Mouse (Mus musculus): Measurements from ENCODE around the gene Rlf. TPM values are rescaled to one million over a fixed set of nuclear protein-coding genes. Genes with fewer than 3 reads are reported as not detected.
"Not testable (repeated sequence)": the region's sequence is repeated elsewhere in the genome, so short reads cannot be mapped to it uniquely, and the experiment has no call there.

Gene Rlf
- polyA plus RNA-seq, 1 experiment from 2014 or later = 20.7 TPM

GRCm38 (mm10) chr4:121192306-121192705 lies 22.6 kb downstream of the Rlf start:
- 91% methylated on average over 2 of the region's 2 CpGs for WGBS
- H3K9ac ChIP-seq (ENCODE audit: low read length) = no peak overlapping the region
- H3K4me2 ChIP-seq (ENCODE audit: low read length) = no peak overlapping the region
- H3K27ac ChIP-seq (ENCODE audit: low read depth) = no peak overlapping the region
- ATAC-seq (replicated peaks; ENCODE audit: low FRiP score, low TSS enrichment, low read depth) = no peak
- no peaks in the 10 kb centered on the region for H3K9me3 ChIP-seq (ENCODE audit: control insufficient read depth, low read length)
- DNase-seq (ENCODE audit: low spot score) = no peak
- H3K36me3 ChIP-seq (ENCODE audit: control insufficient read depth, insufficient read depth, low read length) = peaks cover 27% of the 10 kb centered on the region
- H3K4me1 ChIP-seq (replicated peaks; ENCODE audit: control insufficient read depth, insufficient read depth, low read length) = no peaks in the 10 kb centered on the region
- no peaks in the 10 kb centered on the region for H3K27me3 ChIP-seq (replicated peaks; ENCODE audit: control insufficient read depth, insufficient read depth, low read length)
- no peak overlapping the region for H3K4me3 ChIP-seq (ENCODE audit: low read depth, low read length)

GRCm38 (mm10) chr4:121189341-121189740 lies 25.5 kb downstream of the Rlf start:
- Histone ChIP-seq H3K4me1 (replicated peaks; ENCODE audit: control insufficient read depth, insufficient read depth, low read length) (no peaks in the 10 kb centered on the region), H3K36me3 (ENCODE audit: control insufficient read depth, insufficient read depth, low read length) (peaks cover 50% of the 10 kb centered on the region), H3K4me2 (ENCODE audit: low read length) (no peak overlapping the region), H3K4me3 (ENCODE audit: low read depth, low read length) (no peak overlapping the region), H3K9ac (ENCODE audit: low read length) (no peak overlapping the region), H3K9me3 (ENCODE audit: control insufficient read depth, low read length) (no peaks in the 10 kb centered on the region), H3K27ac (ENCODE audit: low read depth) (no peak overlapping the region), H3K27me3 (replicated peaks; ENCODE audit: control insufficient read depth, insufficient read depth, low read length) (no peaks in the 10 kb centered on the region)
- ATAC-seq (replicated peaks; ENCODE audit: low FRiP score, low TSS enrichment, low read depth) (no peak), DNase-seq (ENCODE audit: low spot score) (no peak)
- WGBS = 83% methylated on average over 3 of the region's 3 CpGs

- H3K4me1 ChIP-seq (replicated peaks; ENCODE audit: control insufficient read depth, insufficient read depth, low read length) = no peaks in the 10 kb centered on the region
- H3K4me2 ChIP-seq (ENCODE audit: low read length) = no peak overlapping the region
- H3K36me3 ChIP-seq (ENCODE audit: control insufficient read depth, insufficient read depth, low read length) = peaks cover 56% of the 10 kb centered on the region
- 93% methylated on average over 3 of the region's 3 CpGs for WGBS
- ATAC-seq (replicated peaks; ENCODE audit: low FRiP score, low TSS enrichment, low read depth) = no peak
- no peak for DNase-seq (ENCODE audit: low spot score)
- no peaks in the 10 kb centered on the region for H3K9me3 ChIP-seq (ENCODE audit: control insufficient read depth, low read length)
- H3K27ac ChIP-seq (ENCODE audit: low read depth) = no peak overlapping the region
- no peak overlapping the region for H3K4me3 ChIP-seq (ENCODE audit: low read depth, low read length)
- no peaks in the 10 kb centered on the region for H3K27me3 ChIP-seq (replicated peaks; ENCODE audit: control insufficient read depth, insufficient read depth, low read length)
- H3K9ac ChIP-seq (ENCODE audit: low read length) = no peak overlapping the region
These were observed 35.2 kb downstream of the Rlf start for GRCm38 (mm10) chr4:121179669-121180068.

GRCm38 (mm10) chr4:121167656-121168055 lies 47.2 kb downstream of the Rlf start:
- H3K4me3 ChIP-seq (ENCODE audit: low read depth, low read length) = no peak overlapping the region
- DNase-seq (ENCODE audit: low spot score) (no peak), ATAC-seq (replicated peaks; ENCODE audit: low FRiP score, low TSS enrichment, low read depth) (no peak)
- H3K36me3 ChIP-seq (ENCODE audit: control insufficient read depth, insufficient read depth, low read length) = peaks cover 68% of the 10 kb centered on the region
- no peak overlapping the region for H3K4me2 ChIP-seq (ENCODE audit: low read length)
- H3K27me3 ChIP-seq (replicated peaks; ENCODE audit: control insufficient read depth, insufficient read depth, low read length) = no peaks in the 10 kb centered on the region
- no peak overlapping the region for H3K27ac ChIP-seq (ENCODE audit: low read depth)
- H3K9ac ChIP-seq (ENCODE audit: low read length) = no peak overlapping the region
- H3K9me3 ChIP-seq (ENCODE audit: control insufficient read depth, low read length) = peaks cover 2% of the 10 kb centered on the region; the same call in 1 of the 2 replicates
- H3K4me1 ChIP-seq (replicated peaks; ENCODE audit: control insufficient read depth, insufficient read depth, low read length) = no peaks in the 10 kb centered on the region
- WGBS = 98% methylated on average over 2 of the region's 2 CpGs

- not testable (repeated sequence) for H3K4me2 ChIP-seq (ENCODE audit: low read length); H3K9ac ChIP-seq (ENCODE audit: low read length); H3K4me1 ChIP-seq (replicated peaks; ENCODE audit: control insufficient read depth, insufficient read depth, low read length); DNase-seq (ENCODE audit: low spot score); H3K4me3 ChIP-seq (ENCODE audit: low read depth, low read length); H3K27me3 ChIP-seq (replicated peaks; ENCODE audit: control insufficient read depth, insufficient read depth, low read length); H3K9me3 ChIP-seq (ENCODE audit: control insufficient read depth, low read length); H3K27ac ChIP-seq (ENCODE audit: low read depth); ATAC-seq (replicated peaks; ENCODE audit: low FRiP score, low TSS enrichment, low read depth)
- peaks cover 68% of the 10 kb centered on the region for H3K36me3 ChIP-seq (ENCODE audit: control insufficient read depth, insufficient read depth, low read length)
- 62% methylated on average over 3 of the region's 5 CpGs for WGBS
These were observed 48.2 kb downstream of the Rlf start for GRCm38 (mm10) chr4:121166697-121167096.

- Histone ChIP-seq H3K36me3 (ENCODE audit: control insufficient read depth, insufficient read depth, low read length) (peaks cover 50% of the 10 kb centered on the region), H3K27ac (ENCODE audit: low read depth) (no peak overlapping the region), H3K9me3 (ENCODE audit: control insufficient read depth, low read length) (no peaks in the 10 kb centered on the region; the same call in 1 of the 2 replicates), H3K27me3 (replicated peaks; ENCODE audit: control insufficient read depth, insufficient read depth, low read length) (no peaks in the 10 kb centered on the region), H3K9ac (ENCODE audit: low read length) (no peak overlapping the region), H3K4me1 (replicated peaks; ENCODE audit: control insufficient read depth, insufficient read depth, low read length) (no peaks in the 10 kb centered on the region), H3K4me3 (ENCODE audit: low read depth, low read length) (no peak overlapping the region), H3K4me2 (ENCODE audit: low read length) (no peak overlapping the region)
- ATAC-seq (replicated peaks; ENCODE audit: low FRiP score, low TSS enrichment, low read depth) (no peak), DNase-seq (ENCODE audit: low spot score) (no peak)
- 98% methylated on average over 2 of the region's 2 CpGs for WGBS
These were observed 51.3 kb downstream of the Rlf start for GRCm38 (mm10) chr4:121163501-121164030.

GRCm38 (mm10) chr4:121109126-121109525 lies 105.8 kb downstream of the Rlf start, which contains the start of gene Tmco2:
Gene Tmco2 (minus strand): TSS chr4:121109226.
- 84% methylated on average over 2 of the region's 2 CpGs for WGBS
- no peak for ATAC-seq (replicated peaks; ENCODE audit: low FRiP score, low TSS enrichment, low read depth)
- no peak for DNase-seq (ENCODE audit: low spot score)
- H3K27me3 ChIP-seq (replicated peaks; ENCODE audit: control insufficient read depth, insufficient read depth, low read length) = no peaks in the 10 kb centered on the region
- no peak within 1 kb of the TSS for H3K9ac ChIP-seq (ENCODE audit: low read length)
- no peak within 1 kb of the TSS for H3K4me2 ChIP-seq (ENCODE audit: low read length)
- no peak within 1 kb of the TSS for H3K27ac ChIP-seq (ENCODE audit: low read depth)
- no peaks in the 10 kb centered on the region for H3K9me3 ChIP-seq (ENCODE audit: control insufficient read depth, low read length)
- H3K4me3 ChIP-seq (ENCODE audit: low read depth, low read length) = no peak within 1 kb of the TSS
- H3K4me1 ChIP-seq (replicated peaks; ENCODE audit: control insufficient read depth, insufficient read depth, low read length) = no peaks in the 10 kb centered on the region
- H3K36me3 ChIP-seq (ENCODE audit: control insufficient read depth, insufficient read depth, low read length) = no peaks in the 10 kb centered on the region

- Histone ChIP-seq H3K4me3 (ENCODE audit: low read depth, low read length) (no peak overlapping the region), H3K4me2 (ENCODE audit: low read length) (no peak overlapping the region), H3K27me3 (replicated peaks; ENCODE audit: control insufficient read depth, insufficient read depth, low read length) (no peaks in the 10 kb centered on the region), H3K27ac (ENCODE audit: low read depth) (no peak overlapping the region), H3K9ac (ENCODE audit: low read length) (no peak overlapping the region), H3K4me1 (replicated peaks; ENCODE audit: control insufficient read depth, insufficient read depth, low read length) (no peaks in the 10 kb centered on the region), H3K9me3 (ENCODE audit: control insufficient read depth, low read length) (no peaks in the 10 kb centered on the region), H3K36me3 (ENCODE audit: control insufficient read depth, insufficient read depth, low read length) (no peaks in the 10 kb centered on the region)
- DNase-seq (ENCODE audit: low spot score) (no peak), ATAC-seq (replicated peaks; ENCODE audit: low FRiP score, low TSS enrichment, low read depth) (no peak)
- 82% methylated on average over 4 of the region's 4 CpGs for WGBS
These were observed 111.6 kb downstream of the Rlf start for GRCm38 (mm10) chr4:121103304-121103703.

- peak; percentile 75 for ATAC-seq (replicated peaks; ENCODE audit: low FRiP score, low TSS enrichment, low read depth)
- under 1% methylated on average over 39 of the region's 39 CpGs for WGBS
- peaks cover 23% of the 10 kb centered on the region for H3K36me3 ChIP-seq (ENCODE audit: control insufficient read depth, insufficient read depth, low read length)
- H3K9me3 ChIP-seq (ENCODE audit: control insufficient read depth, low read length) = no peaks in the 10 kb centered on the region
- no peaks in the 10 kb centered on the region for H3K27me3 ChIP-seq (replicated peaks; ENCODE audit: control insufficient read depth, insufficient read depth, low read length)
- peak; percentile 98 for DNase-seq (ENCODE audit: low spot score)
- H3K4me2 ChIP-seq (ENCODE audit: low read length) = peak within 1 kb of the TSS; percentile 84
- peak within 1 kb of the TSS; percentile 86 for H3K4me3 ChIP-seq (ENCODE audit: low read depth, low read length)
- peak within 1 kb of the TSS; percentile 54 for H3K27ac ChIP-seq (ENCODE audit: low read depth)
- H3K9ac ChIP-seq (ENCODE audit: low read length) = peak within 1 kb of the TSS; percentile 65
- H3K4me1 ChIP-seq (replicated peaks; ENCODE audit: control insufficient read depth, insufficient read depth, low read length) = peaks cover 6% of the 10 kb centered on the region
These were observed 117.1 kb downstream of the Rlf start, which contains the start of gene Zmpste24 for GRCm38 (mm10) chr4:121097650-121098378. Gene Zmpste24 (minus strand): TSS chr4:121098241.
